Mouse (Mus musculus): ENCODE measurements around the gene Zbtb11.

- TF ChIP-seq POLR2A (IDR thresholded peaks at IDR 0.05; ENCODE audit: extremely low read depth, insufficient read depth, low read length): no peak
- TF ChIP-seq CTCF (IDR thresholded peaks at IDR 0.05; ENCODE audit: low read depth, low read length): no peak
These were observed 7.3 kb upstream of the Zbtb11 start, which contains the start of gene Rpl24 for GRCm38 (mm10) chr16:55966212-55966871.

Data from liver, adult 2 months (tissue).